ENCODE assay signal across 15 mouse cellular contexts in the genomic region with DNA sequence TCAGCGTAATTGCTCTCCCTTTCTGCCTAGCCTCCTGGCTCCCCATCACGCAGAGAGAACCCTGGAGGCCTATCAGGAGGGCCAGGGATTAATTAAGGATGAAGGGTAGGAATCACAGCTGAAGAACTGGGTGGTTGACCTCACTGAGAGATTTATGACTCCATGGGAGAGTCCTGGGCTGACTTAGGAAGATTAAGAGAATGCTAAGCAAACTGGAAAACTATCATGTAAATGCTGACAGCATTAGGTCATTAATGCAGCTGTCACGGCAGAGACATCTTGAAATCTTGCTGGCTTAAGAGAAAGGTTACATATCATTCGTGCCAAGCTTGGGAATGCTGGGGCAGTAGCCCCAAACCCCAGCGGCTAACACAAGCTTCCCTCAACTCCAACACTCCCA.
"Had no signal": no experiment of that assay in that cellular context is flagged by ENCODE, and none has a peak within 500 bp of the region (broad histone marks: within the 10 kb centered on the region; RNA-seq: fewer than 3 reads in every experiment).

No protein-coding gene starts in this region.

- H3K27ac ChIP-seq: kidney, postnatal 0 days; liver, embryonic 13.5 days; midbrain, embryonic 12.5 days; midbrain, embryonic 15.5 days; neural tube, embryonic 13.5 days had no signal

- DNase-seq: kidney, adult 18-20 months; kidney, adult 9 months; kidney, postnatal 36 days; liver, embryonic 13.5 days; lung, adult 2 months; lung, postnatal 14 days; lung, postnatal 4 days; right cerebral cortex, adult 18-20 months; right cerebral cortex, postnatal 14 days; thymus, adult 18-20 months; thymus, postnatal 36 days had no signal

- H3K4me3 ChIP-seq: liver, embryonic 13.5 days; midbrain, embryonic 12.5 days; midbrain, embryonic 15.5 days; neural tube, embryonic 13.5 days had no signal
